In the genomic region with DNA sequence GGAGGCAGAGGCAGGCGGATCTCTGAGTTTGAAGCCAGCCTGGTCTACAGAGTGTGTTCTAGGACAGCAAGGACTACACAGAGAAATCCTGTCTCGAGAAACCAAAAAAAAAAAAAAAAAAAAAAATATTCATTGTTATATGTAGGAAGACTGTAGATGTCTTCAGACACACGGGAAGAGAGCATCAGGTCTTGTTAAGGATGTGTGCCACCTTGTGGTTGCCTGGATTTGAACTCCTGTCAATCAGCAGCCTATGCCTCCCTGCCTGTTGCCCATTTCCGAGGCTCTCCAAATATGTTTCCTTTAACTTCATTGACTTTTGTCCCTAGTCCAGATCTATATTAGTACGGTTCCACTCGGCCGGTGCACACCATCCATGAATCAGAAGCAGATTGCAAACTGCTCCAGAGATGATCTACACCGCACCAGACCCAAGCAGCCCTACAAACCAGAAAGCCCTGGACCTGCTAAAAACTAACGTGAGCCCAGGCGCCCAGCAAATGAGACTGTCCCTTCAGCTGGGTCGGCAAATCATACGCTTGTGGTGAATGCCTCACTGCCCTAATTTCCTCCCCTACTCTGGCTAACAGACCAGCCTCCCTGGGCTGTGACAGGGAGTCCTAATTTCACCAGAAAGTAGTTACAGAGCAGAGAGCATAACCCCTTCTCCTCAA, we compare ENCODE assay signal across 1 mouse cellular context.
TF ChIP-seq lines count a peak whose summit lies in the region.

No protein-coding gene starts in this region.

TF ChIP-seq in CH12.LX, 34 proteins besides CTCF, POLR2A, EP300 and RAD21 (continued from another document):
- TF ChIP-seq MAFK (IDR thresholded peaks at IDR 0.05; ENCODE audit: insufficient replicate concordance, low read length) = no peak
- 0 out of 2 replicates have a peak, but pooled peaks have one; percentile 37 for TF ChIP-seq TCF12 (IDR thresholded peaks at IDR 0.05; ENCODE audit: low read depth, low read length)
- TF ChIP-seq MAZ (IDR thresholded peaks at IDR 0.05; ENCODE audit: low read depth, low read length) = no peak
- TF ChIP-seq ZMIZ1 (IDR thresholded peaks at IDR 0.05; ENCODE audit: low read depth, low read length) = no peak
- no peak for TF ChIP-seq MXI1 (IDR thresholded peaks at IDR 0.05; ENCODE audit: low read depth, low read length)
- no peak for TF ChIP-seq NRF1 (IDR thresholded peaks at IDR 0.05; ENCODE audit: low read depth, low read length)
